9 mouse cellular contexts compared by ENCODE assay signal in the genomic region with DNA sequence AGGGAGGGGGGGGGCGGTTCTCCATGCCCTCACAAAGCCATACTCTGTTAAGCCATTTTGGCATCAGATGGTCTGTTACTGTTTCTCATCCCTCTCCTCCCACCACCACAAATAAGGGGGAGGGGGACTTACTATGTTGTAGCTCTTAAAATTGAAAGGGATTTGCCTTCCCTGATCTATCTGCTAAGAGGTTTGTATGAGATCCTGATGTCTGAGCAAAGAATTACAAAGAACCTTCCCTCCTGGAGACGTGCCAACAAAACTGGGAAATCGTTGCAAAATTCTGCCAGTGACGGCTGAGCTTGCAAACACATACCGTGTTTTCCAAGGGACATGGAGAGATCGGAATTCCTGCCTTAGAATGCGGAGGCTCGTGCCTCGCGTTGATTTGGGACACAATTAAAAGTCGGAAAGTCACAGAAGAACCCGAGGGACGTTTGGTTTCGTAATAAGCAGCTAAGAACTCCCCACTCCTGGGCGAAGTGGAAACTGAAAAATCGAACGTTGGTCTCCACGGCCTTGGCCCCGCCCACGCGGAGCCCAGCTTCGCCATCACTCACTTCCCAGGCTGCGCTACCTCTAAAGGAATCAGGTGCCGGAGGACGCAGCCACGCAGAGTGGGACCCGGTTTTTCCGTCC. TPM values are rescaled to one million over a fixed set of nuclear protein-coding genes. Genes with fewer than 3 reads are reported as not detected.
DNase-seq lines count a peak whose midpoint lies in the region; ATAC-seq and TF ChIP-seq lines count a peak whose summit lies in the region.
"Had no signal": no experiment of that assay in that cellular context is flagged by ENCODE, and none has a peak within 500 bp of the region (broad histone marks: within the 10 kb centered on the region; RNA-seq: fewer than 3 reads in every experiment).

No protein-coding gene starts in this region.

- H3K9ac ChIP-seq in forebrain, embryonic 11.5 days (ENCODE audit: low read length), result peak overlapping the region; percentile 61
- peak overlapping the region; percentile 68 for H3K9ac ChIP-seq in heart, postnatal 0 days (replicated peaks; ENCODE audit: low read depth, low read length)
- peak overlapping the region; percentile 45 for H3K9ac ChIP-seq in liver, embryonic 15.5 days
- H3K9ac ChIP-seq in neural tube, embryonic 11.5 days (ENCODE audit: low read length), result peak overlapping the region; percentile 53
- H3K9ac ChIP-seq in stomach, postnatal 0 days (ENCODE audit: low read length), result peak overlapping the region; percentile 72

- TF ChIP-seq EP300 in heart, postnatal 0 days (IDR thresholded peaks at IDR 0.05; ENCODE audit: low read depth), result no peak
- TF ChIP-seq EP300 in stomach, postnatal 0 days (optimal IDR thresholded peaks at IDR 0.05), result no peak

- H3K27me3 ChIP-seq in forebrain, embryonic 11.5 days (ENCODE audit: control insufficient read depth, insufficient read depth, low read length), result no peaks in the 10 kb centered on the region
- H3K27me3 ChIP-seq in heart, postnatal 0 days (ENCODE audit: control insufficient read depth, insufficient read depth, low read length), result no peaks in the 10 kb centered on the region
- no peaks in the 10 kb centered on the region for H3K27me3 ChIP-seq in liver, embryonic 15.5 days
- H3K27me3 ChIP-seq in neural tube, embryonic 11.5 days (ENCODE audit: control insufficient read depth, insufficient read depth, low read length), result no peaks in the 10 kb centered on the region
- no peaks in the 10 kb centered on the region for H3K27me3 ChIP-seq in stomach, postnatal 0 days (ENCODE audit: control insufficient read depth, insufficient read depth, low read length)
- H3K27me3 ChIP-seq: Patski had no signal

- H3K9me3 ChIP-seq in forebrain, embryonic 11.5 days (ENCODE audit: control insufficient read depth, low read length), result no peaks in the 10 kb centered on the region
- no peaks in the 10 kb centered on the region for H3K9me3 ChIP-seq in heart, postnatal 0 days (replicated peaks; ENCODE audit: control insufficient read depth, low read length)
- H3K9me3 ChIP-seq in liver, embryonic 15.5 days (replicated peaks), result no peaks in the 10 kb centered on the region
- no peaks in the 10 kb centered on the region for H3K9me3 ChIP-seq in neural tube, embryonic 11.5 days (ENCODE audit: control insufficient read depth, low read length)
- H3K9me3 ChIP-seq in stomach, postnatal 0 days (ENCODE audit: control insufficient read depth, low read length), result no peaks in the 10 kb centered on the region

- H3K4me3 ChIP-seq in forebrain, embryonic 11.5 days (ENCODE audit: low read depth, low read length), result peak overlapping the region; percentile 36
- H3K4me3 ChIP-seq in heart, postnatal 0 days (ENCODE audit: low read depth, low read length), result peak overlapping the region; percentile 98
- peak overlapping the region; percentile 97 for H3K4me3 ChIP-seq in liver, embryonic 15.5 days (replicated peaks)
- H3K4me3 ChIP-seq in neural tube, embryonic 11.5 days (ENCODE audit: low read depth, low read length), result peak overlapping the region; percentile 37
- H3K4me3 ChIP-seq in stomach, postnatal 0 days (ENCODE audit: low read depth, low read length), result peak overlapping the region; percentile 50

- WGBS in forebrain, embryonic 11.5 days, result under 1% methylated on average over 28 of the region's 28 CpGs
- WGBS in heart, postnatal 0 days, result 1% methylated on average over 28 of the region's 28 CpGs
- WGBS in liver, embryonic 15.5 days (ENCODE audit: insufficient replicate concordance), result 1% methylated on average over 28 of the region's 28 CpGs
- under 1% methylated on average over 28 of the region's 28 CpGs for WGBS in neural tube, embryonic 11.5 days
- under 1% methylated on average over 28 of the region's 28 CpGs for WGBS in stomach, postnatal 0 days

- no peak for TF ChIP-seq CTCF in heart, postnatal 0 days (IDR thresholded peaks at IDR 0.05; ENCODE audit: low read depth)
- TF ChIP-seq CTCF in stomach, postnatal 0 days (IDR thresholded peaks at IDR 0.05; ENCODE audit: low read depth), result no peak

- peaks cover 17% of the 10 kb centered on the region for H3K4me1 ChIP-seq in forebrain, embryonic 11.5 days (replicated peaks; ENCODE audit: control insufficient read depth, insufficient read depth, low read length)
- peaks cover 16% of the 10 kb centered on the region for H3K4me1 ChIP-seq in heart, postnatal 0 days (ENCODE audit: control insufficient read depth, insufficient read depth)
- H3K4me1 ChIP-seq in liver, embryonic 15.5 days (replicated peaks), result peaks cover 85% of the 10 kb centered on the region
- peaks cover 8% of the 10 kb centered on the region; the same call in 1 of the 2 replicates for H3K4me1 ChIP-seq in neural tube, embryonic 11.5 days (ENCODE audit: control insufficient read depth, insufficient read depth, low read length)
- H3K4me1 ChIP-seq in stomach, postnatal 0 days (replicated peaks; ENCODE audit: control insufficient read depth, insufficient read depth), result no peaks in the 10 kb centered on the region; the same call in 1 of the 2 replicates

- DNase-seq in 3134 (ENCODE audit: extremely low read depth, insufficient read length, low spot score), result peak; percentile 76
- peak; percentile 92 for DNase-seq in adrenal gland, postnatal 14 days
- DNase-seq in forebrain, embryonic 11.5 days (ENCODE audit: low spot score), result peak; percentile 76
- peak; percentile 86 for DNase-seq in heart, postnatal 0 days (ENCODE audit: low spot score)
- peak; percentile 82 to 87 for DNase-seq in kidney, postnatal 25 days
- DNase-seq in neural tube, embryonic 11.5 days (ENCODE audit: low spot score), result peak; percentile 71
- peak; percentile 79 for DNase-seq in stomach, postnatal 0 days (ENCODE audit: low spot score)

- H3K27ac ChIP-seq in forebrain, embryonic 11.5 days (ENCODE audit: low read depth, low read length), result peak overlapping the region; percentile 9; the same call in 1 of the 2 replicates
- H3K27ac ChIP-seq in heart, postnatal 0 days (ENCODE audit: low read depth), result peak overlapping the region; percentile 98
- H3K27ac ChIP-seq in liver, embryonic 15.5 days (replicated peaks), result peak overlapping the region; percentile 92
- H3K27ac ChIP-seq in neural tube, embryonic 11.5 days (ENCODE audit: low read depth, low read length), result no peak overlapping the region
- peak overlapping the region; percentile 91 for H3K27ac ChIP-seq in stomach, postnatal 0 days (replicated peaks)

- no peak for ATAC-seq in forebrain, embryonic 11.5 days (replicated peaks; ENCODE audit: low FRiP score)
- ATAC-seq in heart, postnatal 0 days (ENCODE audit: insufficient read depth, low read depth), result peak; percentile 12; the same call in 1 of the 2 replicates
- no peak for ATAC-seq in liver, embryonic 15.5 days (ENCODE audit: insufficient read depth)
- ATAC-seq in neural tube, embryonic 11.5 days (ENCODE audit: insufficient read depth, low FRiP score, low TSS enrichment), result no peak
- 0 out of 2 replicates have a peak, but pooled peaks have one; percentile 30 for ATAC-seq in stomach, postnatal 0 days (ENCODE audit: low FRiP score, low TSS enrichment)
- ATAC-seq: Patski had no signal

- no peaks in the 10 kb centered on the region for H3K36me3 ChIP-seq in forebrain, embryonic 11.5 days (ENCODE audit: control insufficient read depth, insufficient read depth, low read length)
- H3K36me3 ChIP-seq in heart, postnatal 0 days (replicated peaks; ENCODE audit: control insufficient read depth, insufficient read depth, low read length), result no peaks in the 10 kb centered on the region
- no peaks in the 10 kb centered on the region for H3K36me3 ChIP-seq in liver, embryonic 15.5 days (replicated peaks)
- H3K36me3 ChIP-seq in neural tube, embryonic 11.5 days (ENCODE audit: control insufficient read depth, insufficient read depth, low read length), result no peaks in the 10 kb centered on the region
- no peaks in the 10 kb centered on the region for H3K36me3 ChIP-seq in stomach, postnatal 0 days (ENCODE audit: control insufficient read depth, insufficient read depth, low read length)

- H3K4me2 ChIP-seq in forebrain, embryonic 11.5 days (ENCODE audit: low read depth, low read length, severe bottlenecking), result peak overlapping the region; percentile 59
- H3K4me2 ChIP-seq in heart, postnatal 0 days (ENCODE audit: low read depth, low read length), result peak overlapping the region; percentile 80
- H3K4me2 ChIP-seq in liver, embryonic 15.5 days, result peak overlapping the region; percentile 94
- H3K4me2 ChIP-seq in neural tube, embryonic 11.5 days (ENCODE audit: low read depth), result peak overlapping the region; percentile 60
- H3K4me2 ChIP-seq in stomach, postnatal 0 days (replicated peaks; ENCODE audit: low read depth), result peak overlapping the region; percentile 67

RNA-seq across cellular contexts. Expression of gene Zfp217, which starts 14.7 kb away (rescaled TPM):
- total RNA-seq in adrenal gland, postnatal 14 days (2021), result 28.6 and 32.6 TPM in 2 replicates
- 3.8 and 3.9 TPM in 2 replicates for polyA plus RNA-seq in forebrain, embryonic 11.5 days (2014; fragmentation: Nextera tagmentation; extraction: Ambion mirVana)
- total RNA-seq in heart, postnatal 0 days (2014; rRNA removed; ENCODE audit: low replicate concordance), result 9.8 and 10.1 TPM in 2 replicates
- 1.9 and 2.1 TPM in 2 replicates for polyA plus RNA-seq in heart, postnatal 0 days (2015; fragmentation: Nextera tagmentation; extraction: Ambion mirVana)
- 3.4 and 4.7 TPM in 2 replicates for polyA plus RNA-seq in liver, embryonic 15.5 days (2015; fragmentation: Nextera tagmentation; extraction: Ambion mirVana)
- 3.5 and 3.6 TPM in 2 replicates for polyA plus RNA-seq in neural tube, embryonic 11.5 days (2014; fragmentation: Nextera tagmentation; extraction: Ambion mirVana)
- 1.5 and 1.7 TPM in 2 replicates for polyA plus RNA-seq in stomach, postnatal 0 days (2015; fragmentation: Nextera tagmentation; extraction: Ambion mirVana)

Comparison
In these comparisons a context has a peak if more than half of its experiments do, and no peak if none do; other contexts are left out.
1. ATAC-seq: peak in heart, postnatal 0 days (single experiment) and stomach, postnatal 0 days (single experiment); none in forebrain, embryonic 11.5 days (single experiment), liver, embryonic 15.5 days (single experiment) and neural tube, embryonic 11.5 days (single experiment).
2. H3K4me3 ChIP-seq: peak in every context shown above with its lines; median percentile 98 in heart, postnatal 0 days; 97 in liver, embryonic 15.5 days; 50 in stomach, postnatal 0 days; 37 in neural tube, embryonic 11.5 days; 36 in forebrain, embryonic 11.5 days.
3. Peak in every context shown above with its lines, with median percentiles within 50 percentile points of each other: DNase-seq, H3K4me2 ChIP-seq and H3K9ac ChIP-seq.